Mouse (Mus musculus): Measurements from ENCODE around the gene Rpl4. TPM values are rescaled to one million over a fixed set of nuclear protein-coding genes. Genes with fewer than 3 reads are reported as not detected.
"Not testable (repeated sequence)": the region's sequence is repeated elsewhere in the genome, so short reads cannot be mapped to it uniquely, and the experiment has no call there.

Rpl4 gene
- polyA plus RNA-seq, 1 experiment = 2,046 TPM

DNA sequence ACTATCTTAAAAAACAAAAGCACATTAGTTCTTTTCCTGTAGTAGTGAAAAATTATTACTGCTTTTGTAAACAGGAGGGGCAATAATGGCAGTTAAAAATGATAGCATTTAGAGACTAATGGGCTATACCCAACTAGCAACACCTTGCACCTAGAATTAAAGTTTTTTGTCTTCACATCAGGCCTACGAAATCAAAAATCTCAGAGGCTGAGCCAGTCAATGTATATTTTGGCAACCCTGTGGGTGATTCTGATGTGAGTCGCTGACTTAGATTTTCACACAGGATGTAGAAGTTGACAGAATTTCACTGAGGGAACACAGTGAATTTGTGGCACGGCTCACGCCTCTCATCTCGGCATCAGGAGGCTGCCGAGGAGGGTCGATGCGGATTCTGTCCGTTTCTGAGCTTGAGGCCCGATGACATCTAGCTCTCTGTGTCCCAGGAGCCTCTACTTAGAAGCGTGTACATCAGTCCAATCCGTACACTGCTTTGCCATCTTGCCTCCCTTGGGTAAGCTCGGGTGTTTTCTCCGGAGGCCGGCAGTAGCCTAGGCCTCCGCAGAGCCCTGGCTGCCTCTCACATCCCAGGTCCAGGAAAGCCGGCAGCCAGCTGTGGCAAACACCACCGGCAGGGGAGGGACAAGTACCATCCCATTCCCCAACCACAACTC is 895 bp upstream of the Rpl4 start:
- H3K4me3 ChIP-seq (ENCODE audit: insufficient read depth, low read length) = peak overlapping the region; percentile 92
- TF ChIP-seq POLR2A (IDR thresholded peaks at IDR 0.05; ENCODE audit: low read depth, low read length) (no peak), CTCF (IDR thresholded peaks at IDR 0.05; ENCODE audit: borderline replicate concordance, insufficient read depth, low read length) (no peak)
- peak overlapping the region; percentile 99 for H3K27ac ChIP-seq (ENCODE audit: insufficient read depth, low read length)
- H3K4me1 ChIP-seq (ENCODE audit: control insufficient read depth, insufficient read depth, low read length) = peaks cover 2% of the 10 kb centered on the region; the same call in 1 of the 2 replicates

- peak overlapping the region; percentile 51 for H3K27ac ChIP-seq (ENCODE audit: insufficient read depth, low read length)
- peak overlapping the region; percentile 93 for H3K4me3 ChIP-seq (ENCODE audit: insufficient read depth, low read length)
- TF ChIP-seq POLR2A (IDR thresholded peaks at IDR 0.05; ENCODE audit: low read depth, low read length) (no peak), CTCF (IDR thresholded peaks at IDR 0.05; ENCODE audit: borderline replicate concordance, insufficient read depth, low read length) (no peak)
- H3K4me1 ChIP-seq (ENCODE audit: control insufficient read depth, insufficient read depth, low read length) = peaks cover 2% of the 10 kb centered on the region; the same call in 1 of the 2 replicates
Measured at GRCm38 (mm10) chr9:64173666-64174220, 568 bp downstream of the Rpl4 start.

DNA sequence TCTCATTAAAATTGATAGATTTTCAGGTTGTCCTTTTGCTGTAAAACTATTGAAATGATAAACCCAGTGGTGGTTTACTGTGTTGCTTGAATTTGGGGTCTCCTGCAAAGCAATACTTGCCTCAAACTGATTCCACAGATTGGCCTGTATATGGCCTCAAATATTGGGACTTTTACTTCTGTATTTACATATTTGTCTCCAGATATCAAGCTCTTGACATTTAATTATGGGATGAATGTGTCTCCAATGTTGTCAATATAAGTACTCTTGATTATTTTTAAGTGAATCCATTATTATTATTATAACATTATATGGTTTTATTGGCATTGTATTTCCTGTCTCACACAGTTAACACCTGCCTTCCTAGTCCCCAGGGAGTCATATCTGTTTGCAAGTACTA is 1.2 kb downstream of the Rpl4 start:
- Histone ChIP-seq H3K27ac (ENCODE audit: insufficient read depth, low read length) (no peak overlapping the region), H3K4me1 (ENCODE audit: control insufficient read depth, insufficient read depth, low read length) (peaks cover 2% of the 10 kb centered on the region; the same call in 1 of the 2 replicates), H3K4me3 (ENCODE audit: insufficient read depth, low read length) (peak overlapping the region; percentile 93)
- no peak for TF ChIP-seq CTCF (IDR thresholded peaks at IDR 0.05; ENCODE audit: borderline replicate concordance, insufficient read depth, low read length)
- TF ChIP-seq POLR2A (IDR thresholded peaks at IDR 0.05; ENCODE audit: low read depth, low read length) = no peak

DNA sequence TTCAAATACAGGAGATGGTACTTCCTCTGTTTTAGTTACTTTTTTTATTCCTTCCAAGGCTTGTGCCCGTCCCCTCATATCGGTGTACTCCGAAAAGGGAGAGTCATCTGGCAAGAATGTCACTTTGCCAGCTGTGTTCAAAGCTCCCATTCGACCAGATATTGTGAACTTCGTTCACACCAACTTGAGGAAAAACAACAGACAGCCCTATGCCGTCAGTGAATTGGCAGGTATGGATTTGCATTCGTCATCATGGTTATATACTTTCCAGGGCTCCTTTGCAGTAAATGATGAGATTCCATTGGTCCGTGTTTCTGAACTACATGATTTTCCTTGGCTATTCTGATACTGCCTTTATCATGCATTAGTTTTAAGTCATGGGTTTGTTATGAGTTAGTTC is 1.6 kb downstream of the Rpl4 start:
- no peak overlapping the region for H3K27ac ChIP-seq (ENCODE audit: insufficient read depth, low read length)
- no peak for TF ChIP-seq POLR2A (IDR thresholded peaks at IDR 0.05; ENCODE audit: low read depth, low read length)
- no peak for TF ChIP-seq CTCF (IDR thresholded peaks at IDR 0.05; ENCODE audit: borderline replicate concordance, insufficient read depth, low read length)
- H3K4me3 ChIP-seq (ENCODE audit: insufficient read depth, low read length) = peak overlapping the region; percentile 93
- H3K4me1 ChIP-seq (ENCODE audit: control insufficient read depth, insufficient read depth, low read length) = peaks cover 2% of the 10 kb centered on the region

GRCm38 (mm10) chr9:64175378-64175777 is 2.2 kb downstream of the Rpl4 start:
- Histone ChIP-seq H3K4me1 (ENCODE audit: control insufficient read depth, insufficient read depth, low read length) (peaks cover 4% of the 10 kb centered on the region), H3K27ac (ENCODE audit: insufficient read depth, low read length) (peak overlapping the region; percentile 1; the same call in 1 of the 2 replicates), H3K4me3 (ENCODE audit: insufficient read depth, low read length) (peak overlapping the region; percentile 93)
- no peak for TF ChIP-seq CTCF (IDR thresholded peaks at IDR 0.05; ENCODE audit: borderline replicate concordance, insufficient read depth, low read length)
- TF ChIP-seq POLR2A (IDR thresholded peaks at IDR 0.05; ENCODE audit: low read depth, low read length) = no peak; the same call in 1 of the 2 replicates

DNA sequence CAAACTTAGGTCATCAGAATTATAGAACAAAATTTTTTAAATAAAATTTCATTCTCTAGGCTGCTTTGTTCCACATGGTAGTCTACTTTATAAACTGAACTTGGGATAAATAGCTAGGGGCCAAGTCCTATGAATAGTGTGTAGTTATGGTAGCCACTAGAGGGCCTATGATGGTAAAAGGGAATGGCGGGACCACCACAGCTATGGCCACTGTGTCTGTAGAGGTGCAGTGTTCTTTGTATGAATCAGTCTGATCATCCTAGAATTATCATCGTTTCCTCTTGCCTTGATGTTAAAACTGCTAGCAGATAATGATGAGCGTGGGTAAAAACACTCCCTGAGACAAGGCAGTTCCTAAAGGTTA is 5.4 kb downstream of the Rpl4 start:
- Histone ChIP-seq H3K27ac (ENCODE audit: insufficient read depth, low read length) (peak overlapping the region; percentile 51; the same call in 1 of the 2 replicates), H3K4me3 (ENCODE audit: insufficient read depth, low read length) (no peak overlapping the region), H3K4me1 (ENCODE audit: control insufficient read depth, insufficient read depth, low read length) (peaks cover 4% of the 10 kb centered on the region)
- no peak for TF ChIP-seq POLR2A (IDR thresholded peaks at IDR 0.05; ENCODE audit: low read depth, low read length)
- TF ChIP-seq CTCF (IDR thresholded peaks at IDR 0.05; ENCODE audit: borderline replicate concordance, insufficient read depth, low read length) = no peak

- peaks cover 4% of the 10 kb centered on the region for H3K4me1 ChIP-seq (ENCODE audit: control insufficient read depth, insufficient read depth, low read length)
- peak within 1 kb of the TSS; percentile 51 for H3K27ac ChIP-seq (ENCODE audit: insufficient read depth, low read length)
- TF ChIP-seq POLR2A (IDR thresholded peaks at IDR 0.05; ENCODE audit: low read depth, low read length) (peak; percentile 70), CTCF (IDR thresholded peaks at IDR 0.05; ENCODE audit: borderline replicate concordance, insufficient read depth, low read length) (0 out of 2 replicates have a peak, but pooled peaks have one; percentile 4)
- peak within 1 kb of the TSS; percentile 54 for H3K4me3 ChIP-seq (ENCODE audit: insufficient read depth, low read length)
Measured at GRCm38 (mm10) chr9:64178974-64179646, 5.9 kb downstream of the Rpl4 start, which contains the start of gene Snapc5. Gene Snapc5, plus strand, starts transcription at chr9:64179274.

- not testable (repeated sequence) for H3K4me3 ChIP-seq (ENCODE audit: insufficient read depth, low read length); H3K4me1 ChIP-seq (ENCODE audit: control insufficient read depth, insufficient read depth, low read length); H3K27ac ChIP-seq (ENCODE audit: insufficient read depth, low read length)
Measured at GRCm38 (mm10) chr9:64183295-64183694, 10.1 kb downstream of the Rpl4 start.

DNA sequence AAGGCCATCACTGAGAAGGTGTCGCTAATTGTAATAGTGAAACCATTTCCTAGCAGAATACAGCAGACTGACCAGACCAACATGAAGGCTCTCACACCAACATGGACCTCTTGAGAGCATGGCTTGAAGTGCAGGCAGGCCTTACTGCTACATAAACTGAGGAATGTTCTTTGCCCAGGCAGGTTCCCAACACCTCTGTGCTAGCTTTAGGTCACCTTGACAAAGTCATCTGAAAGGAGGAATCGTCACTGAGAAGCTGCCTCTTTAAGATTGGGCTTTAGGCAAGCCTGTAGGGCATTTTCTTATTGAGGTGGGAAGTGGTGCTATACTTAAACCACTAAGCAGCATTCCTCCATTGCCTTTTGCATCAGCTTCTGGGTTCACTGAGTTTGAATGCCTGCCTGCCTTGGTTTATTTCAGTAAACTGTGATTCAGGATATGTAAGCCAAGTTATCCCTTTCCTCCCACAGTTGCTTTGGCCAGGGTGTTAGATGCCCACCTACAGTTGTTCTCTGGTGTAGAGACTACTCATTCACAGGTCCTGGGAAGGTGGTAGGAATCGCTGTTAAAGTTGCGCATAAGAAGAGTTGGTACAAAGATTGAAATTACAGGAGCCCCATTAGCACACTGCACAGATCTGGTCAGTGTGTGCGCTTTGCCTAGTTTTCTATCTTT is 11.1 kb downstream of the Rpl4 start:
- H3K4me1 ChIP-seq (ENCODE audit: control insufficient read depth, insufficient read depth, low read length) = peaks cover 4% of the 10 kb centered on the region
- no peak for TF ChIP-seq CTCF (IDR thresholded peaks at IDR 0.05; ENCODE audit: borderline replicate concordance, insufficient read depth, low read length)
- no peak overlapping the region for H3K4me3 ChIP-seq (ENCODE audit: insufficient read depth, low read length)
- peak overlapping the region; percentile 8 for H3K27ac ChIP-seq (ENCODE audit: insufficient read depth, low read length)
